9 mouse cellular contexts compared by ENCODE assay signal in genomic region chr7:62382391-62382790, GRCm38 (mm10). TPM values are rescaled to one million over a fixed set of nuclear protein-coding genes. Genes with fewer than 3 reads are reported as not detected.
DNase-seq lines count a peak whose midpoint lies in the region; ATAC-seq lines count a peak whose summit lies in the region.
"Had no signal": no experiment of that assay in that cellular context is flagged by ENCODE, and none has a peak within 500 bp of the region (broad histone marks: within the 10 kb centered on the region; RNA-seq: fewer than 3 reads in every experiment).

No protein-coding gene starts in this region.

- H3K9ac ChIP-seq in kidney, embryonic 14.5 days (ENCODE audit: low read depth, low read length) = no peak overlapping the region

- 4% methylated on average over 2 of the region's 2 CpGs for WGBS in kidney, embryonic 14.5 days

- H3K4me3 ChIP-seq in kidney, embryonic 14.5 days (ENCODE audit: low read length) = no peak overlapping the region

- H3K4me1 ChIP-seq in kidney, embryonic 14.5 days (ENCODE audit: control insufficient read depth, insufficient read depth, low read length) = no peaks in the 10 kb centered on the region

- H3K9me3 ChIP-seq in kidney, embryonic 14.5 days (ENCODE audit: control insufficient read depth, low read length) = peaks cover 7% of the 10 kb centered on the region

- DNase-seq in left cerebral cortex, adult 11 months (ENCODE audit: low spot score) = peak; percentile 28
- DNase-seq in left cerebral cortex, adult 8-10 months (ENCODE audit: low spot score in 2 of 2) = no peak
- DNase-seq in ZHBTc4 (ENCODE audit: low read depth, low spot score) = peak; percentile 67
- peak; percentile 37 for DNase-seq in embryo, embryonic 9.5 days (ENCODE audit: extremely low spot score)
- DNase-seq in mesoderm, embryonic 11.5 days (ENCODE audit: low read depth, low spot score) = peak; percentile 50
- no peak for DNase-seq in ovary, postnatal 10 days (ENCODE audit: low spot score)
- DNase-seq in urinary bladder, postnatal 36 days (ENCODE audit: low spot score in 2 of 2) = no peak

- peak; percentile 32; the same call in 1 of the 2 replicates for ATAC-seq in kidney, embryonic 14.5 days (ENCODE audit: low FRiP score, low TSS enrichment)

- no peaks in the 10 kb centered on the region for H3K27me3 ChIP-seq in kidney, embryonic 14.5 days (ENCODE audit: control insufficient read depth, insufficient read depth, low read length)

- no peaks in the 10 kb centered on the region for H3K36me3 ChIP-seq in kidney, embryonic 14.5 days (ENCODE audit: control insufficient read depth, insufficient read depth, low read length)

- H3K27ac ChIP-seq in kidney, embryonic 14.5 days (ENCODE audit: low read depth, low read length) = no peak overlapping the region

- H3K4me2 ChIP-seq in kidney, embryonic 14.5 days (replicated peaks; ENCODE audit: low read depth, low read length) = no peak overlapping the region

RNA-seq across cellular contexts. Expression of gene Magel2, which starts 5.6 kb away (rescaled TPM):
- total RNA-seq in left cerebral cortex, adult 8-10 months (2022) = 1 to 10 TPM; 1.5 to 3.2 (median 2.4) TPM
- polyA plus RNA-seq in kidney, embryonic 14.5 days (2014; fragmentation: Nextera tagmentation; extraction: Ambion mirVana) = 0.39 and 0.84 TPM in 2 replicates
- polyA plus RNA-seq: testis, adult 2 months had no signal

RNA-seq across cellular contexts. Expression of gene Ndn, which starts 36.0 kb away (rescaled TPM):
- 100 to 1,000 TPM; 118 to 125 (median 122) TPM for total RNA-seq in left cerebral cortex, adult 8-10 months (2022)
- polyA plus RNA-seq in kidney, embryonic 14.5 days (2014; fragmentation: Nextera tagmentation; extraction: Ambion mirVana) = 75.1 and 78.4 TPM in 2 replicates

RNA-seq across cellular contexts. Expression of gene Mkrn3, which starts 37.5 kb away (rescaled TPM):
- under 1 TPM; 0.36 to 0.98 (median 0.55) TPM for total RNA-seq in left cerebral cortex, adult 8-10 months (2022)
- 5.4 TPM in 2 replicates for polyA plus RNA-seq in kidney, embryonic 14.5 days (2014; fragmentation: Nextera tagmentation; extraction: Ambion mirVana)

Comparison
In these comparisons a context has a peak if more than half of its experiments do, and no peak if none do; other contexts are left out.
1. DNase-seq: peak in left cerebral cortex, adult 11 months (single experiment), ZHBTc4 (single experiment), embryo, embryonic 9.5 days (single experiment) and mesoderm, embryonic 11.5 days (single experiment); none in left cerebral cortex, adult 8-10 months (0 of 2), ovary, postnatal 10 days (single experiment) and urinary bladder, postnatal 36 days (0 of 2).